Mouse (Mus musculus): ENCODE measurements around the gene Prss53.

DNA sequence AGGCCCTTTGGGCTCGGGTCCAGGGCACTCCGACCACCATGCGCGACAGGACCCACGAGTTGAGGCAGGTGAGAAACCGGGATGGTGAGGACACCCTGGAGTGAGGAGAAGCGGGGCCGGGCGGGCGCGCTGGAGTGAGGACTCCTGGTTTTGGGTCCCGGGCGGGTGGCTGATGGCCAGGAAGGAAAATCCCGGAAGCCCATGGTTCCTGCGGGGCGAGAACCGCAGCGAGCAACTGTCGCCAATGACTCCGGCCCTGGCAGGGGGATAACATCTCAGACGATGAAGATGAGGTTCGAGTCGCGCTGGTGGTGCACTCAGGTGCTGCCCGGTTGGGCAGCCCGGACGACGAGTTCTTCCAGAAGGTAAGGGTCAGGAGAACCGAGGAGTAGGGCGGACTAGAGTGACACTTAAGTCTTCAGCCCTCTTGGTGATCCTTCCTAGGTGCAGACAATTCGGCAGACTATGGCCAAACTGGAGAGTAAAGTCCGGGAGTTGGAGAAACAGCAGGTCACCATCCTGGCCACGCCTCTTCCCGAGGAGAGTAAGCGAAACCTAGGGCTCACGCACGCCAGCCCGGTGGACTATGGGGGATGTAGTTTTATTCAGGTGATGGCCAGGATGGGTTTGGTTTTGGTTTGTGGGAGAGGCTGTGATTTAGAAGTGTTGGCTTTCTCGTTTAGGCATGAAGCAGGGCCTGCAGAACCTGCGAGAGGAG, 48.6 kb downstream of the Prss53 start:
- no peak for TF ChIP-seq TAL1 (IDR thresholded peaks at IDR 0.05; ENCODE audit: low read length)
- no peak for TF ChIP-seq GATA1 (IDR thresholded peaks at IDR 0.05; ENCODE audit: low read length)
